Mouse (Mus musculus) ES-E14 (cell line): Measurements from ENCODE around the gene Sppl2b.

Source experiments
- ZC3H11A ChIP-seq: IDR thresholded peaks from 2 replicates; pipeline ENCODE4 v1.6.1; 2012; ENCODE audit warnings: low read depth, mild to moderate bottlenecking, inconsistent platforms, low read length, borderline replicate concordance
- ZNF384 ChIP-seq: IDR thresholded peaks from 2 replicates; pipeline ENCODE4 v1.6.1; 2012; ENCODE audit warnings: low read depth, low read length, inconsistent platforms

- TF ChIP-seq ZNF384, result no peak
- no peak for TF ChIP-seq ZC3H11A
These were observed 60.2 kb downstream of the Sppl2b start for GRCm38 (mm10) chr10:80915260-80915659.
